Mouse (Mus musculus) ES-Bruce4 (cell line): Measurements from ENCODE around the gene Dcaf6.

ENCODE experiments used
- CTCF ChIP-seq: IDR thresholded peaks from one replicate; pipeline ENCODE4 v1.8.1; 2011; ENCODE audit warnings: low read depth, low read length
- EP300 ChIP-seq: IDR thresholded peaks from 2 replicates; pipeline ENCODE4 v1.6.1; 2011; ENCODE audit warnings: low read depth, low read length; ENCODE audit not compliant: insufficient read depth
- POLR2A ChIP-seq: IDR thresholded peaks from one replicate; pipeline ENCODE4 v1.8.1; 2011; ENCODE audit warnings: low read length; ENCODE audit not compliant: insufficient read depth

- TF ChIP-seq CTCF (no peak), EP300 (no peak), POLR2A (no peak)
These were observed 118.1 kb downstream of the Dcaf6 start for GRCm38 (mm10) chr1:165342126-165342525.
